Mouse (Mus musculus): ENCODE measurements around the gene Btbd19. TPM values are rescaled to one million over a fixed set of nuclear protein-coding genes. Genes with fewer than 3 reads are reported as not detected.

Gene Btbd19
- polyA plus RNA-seq, 2 experiments from 2014 or later, result 18.5 to 19.2 TPM

- peak; percentile 91 for ATAC-seq
These were observed 8.5 kb upstream of the Btbd19 start, which contains the start of gene Plk3 for GRCm38 (mm10) chr4:117133817-117134600. Plk3 (minus strand) TSS chr4:117133963.

GRCm38 (mm10) chr4:117133366-117133796 lies 7.9 kb upstream of the Btbd19 start:
- ATAC-seq, result peak; percentile 10

- ATAC-seq, result no peak
These were observed 7.2 kb upstream of the Btbd19 start for GRCm38 (mm10) chr4:117132794-117133143.

GRCm38 (mm10) chr4:117131890-117132793 lies 6.6 kb upstream of the Btbd19 start:
- ATAC-seq, result no peak

GRCm38 (mm10) chr4:117131198-117131597 lies 5.7 kb upstream of the Btbd19 start:
- ATAC-seq, result no peak

- ATAC-seq, result no peak
These were observed 5.3 kb upstream of the Btbd19 start for GRCm38 (mm10) chr4:117130790-117131189.

GRCm38 (mm10) chr4:117127991-117128686 lies 2.6 kb upstream of the Btbd19 start:
- no peak for ATAC-seq

GRCm38 (mm10) chr4:117126675-117127290 lies 1.3 kb upstream of the Btbd19 start, which contains the start of gene Tctex1d4:
Tctex1d4 (plus strand) TSS chr4:117126794.
- ATAC-seq, result no peak

- ATAC-seq, result peak; percentile 62
These were observed 567 bp upstream of the Btbd19 start for GRCm38 (mm10) chr4:117125910-117126674.

GRCm38 (mm10) chr4:117124518-117125347 lies 792 bp downstream of the Btbd19 start:
- ATAC-seq, result peak; percentile 73

GRCm38 (mm10) chr4:117124218-117124517 lies 1.4 kb downstream of the Btbd19 start:
- ATAC-seq, result no peak

- peak; percentile 0 for ATAC-seq
These were observed 1.8 kb downstream of the Btbd19 start for GRCm38 (mm10) chr4:117123546-117124217.

GRCm38 (mm10) chr4:117122209-117122608 lies 3.3 kb downstream of the Btbd19 start:
- ATAC-seq, result no peak

GRCm38 (mm10) chr4:117120445-117121414 lies 4.8 kb downstream of the Btbd19 start:
- ATAC-seq, result peak; percentile 64

- ATAC-seq, result no peak
These were observed 5.5 kb downstream of the Btbd19 start for GRCm38 (mm10) chr4:117120052-117120444.

GRCm38 (mm10) chr4:117119636-117120035 lies 5.9 kb downstream of the Btbd19 start:
- ATAC-seq, result no peak

- ATAC-seq, result no peak
These were observed 7.6 kb downstream of the Btbd19 start for GRCm38 (mm10) chr4:117117931-117118330.

GRCm38 (mm10) chr4:117115592-117115991 lies 9.9 kb downstream of the Btbd19 start:
- no peak for ATAC-seq

GRCm38 (mm10) chr4:117113237-117113636 lies 12.3 kb downstream of the Btbd19 start:
- no peak for ATAC-seq

Measured in CD4-positive, CD25-positive, alpha-beta regulatory T cell, adult 4 months (primary cell).